Mouse (Mus musculus): ENCODE measurements around the gene Kcnmb1.

DNA sequence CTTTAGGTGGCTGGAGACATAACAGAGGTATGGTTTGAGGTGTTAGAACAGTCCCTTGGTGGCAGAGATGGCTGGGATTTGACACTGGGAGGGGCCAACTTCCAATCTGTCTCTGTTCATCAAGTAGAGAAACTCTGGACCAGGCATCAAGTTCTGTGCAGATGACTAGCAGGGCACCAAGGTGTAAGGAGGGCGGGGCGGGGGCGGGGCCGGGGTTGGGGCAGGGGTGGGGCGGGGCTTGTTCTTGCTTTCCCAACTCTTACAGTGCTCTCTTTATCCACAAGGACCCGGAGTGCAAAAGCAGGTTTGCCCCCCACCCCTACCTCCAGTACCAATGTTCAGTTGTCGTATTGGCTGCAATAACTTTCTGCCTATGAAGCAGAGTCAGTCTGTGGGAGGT, 635 bp upstream of the Kcnmb1 start:
- TF ChIP-seq CTCF (IDR thresholded peaks at IDR 0.05; ENCODE audit: low read depth, low read length) (no peak), GATA1 (IDR thresholded peaks at IDR 0.05; ENCODE audit: borderline replicate concordance, low read length) (no peak), TAL1 (conservative IDR thresholded peaks at IDR 0.05; ENCODE audit: low read depth, low read length) (no peak), GATA2 (IDR thresholded peaks at IDR 0.05; ENCODE audit: borderline replicate concordance, low read depth, low read length) (no peak)

Data from G1E (cell line).